ENCODE assay signal across 1 mouse cellular context in the genomic region with DNA sequence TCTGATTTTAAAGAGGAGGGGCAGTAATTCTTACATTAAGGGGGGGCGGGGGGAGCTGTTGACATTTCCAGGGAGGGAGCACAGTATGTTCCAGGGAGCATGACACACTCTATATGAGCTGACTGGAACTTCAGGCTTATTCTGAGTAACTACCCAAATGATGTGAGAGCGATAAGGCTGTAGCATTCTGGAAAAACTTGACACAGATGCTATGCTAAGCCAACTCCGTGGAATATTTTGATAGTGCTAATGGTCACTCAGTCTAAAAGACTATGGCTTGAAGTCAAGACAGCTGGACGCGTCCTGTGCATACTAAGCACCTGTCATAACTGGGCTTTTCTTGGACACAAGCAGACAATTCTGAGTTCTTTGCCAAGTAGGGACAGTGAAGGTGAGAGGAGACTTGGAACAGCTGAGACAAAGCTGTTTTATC.
TF ChIP-seq lines count a peak whose summit lies in the region.

No protein-coding gene starts in this region.

TF ChIP-seq in myocyte, 11 proteins besides CTCF, POLR2A, EP300 and RAD21 (continued from another document):
- TF ChIP-seq POLR2AphosphoS2 (IDR thresholded peaks at IDR 0.05; ENCODE audit: insufficient read length, low read depth) (no peak), USF1 (IDR thresholded peaks at IDR 0.05; ENCODE audit: low read depth) (no peak), REST (IDR thresholded peaks at IDR 0.05; ENCODE audit: insufficient read depth, insufficient read length) (no peak)
